Mouse (Mus musculus) frontal cortex, postnatal 25 days (tissue): Measurements from ENCODE around the gene Hsd3b1.
"Not testable (repeated sequence)": the region's sequence is repeated elsewhere in the genome, so short reads cannot be mapped to it uniquely, and the experiment has no call there.

Source experiments
- DNase-seq, 2 experiments: peaks; one replicate each; pipeline ENCODE4 v3.0.0; 2022; ENCODE audit warnings: low spot score in 2 of 2

Hsd3b1 gene

DNA sequence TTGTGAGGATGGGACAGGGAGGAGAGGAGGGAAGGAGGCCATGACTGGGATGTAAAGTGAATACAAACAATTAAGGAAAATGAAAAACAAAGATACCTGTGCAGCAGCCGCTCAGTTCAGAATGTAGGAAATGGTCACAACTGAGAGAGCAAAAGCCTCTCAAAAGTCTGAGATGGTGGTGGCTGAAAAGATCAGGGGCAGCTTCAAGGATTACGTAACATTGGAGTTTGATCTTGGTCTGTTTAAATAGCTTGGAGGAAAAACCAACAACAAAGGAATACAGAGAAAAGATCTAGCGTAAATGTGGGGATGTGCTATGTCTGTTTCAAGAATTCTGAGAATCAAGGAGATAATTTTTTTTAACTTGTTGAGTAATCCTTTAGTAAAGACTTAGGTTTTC lies at the start of gene Hsd3b1:
TSS of gene Hsd3b1 (minus strand) at position 219 of the 400 bp plus-strand sequence.
- no peak for DNase-seq

DNA sequence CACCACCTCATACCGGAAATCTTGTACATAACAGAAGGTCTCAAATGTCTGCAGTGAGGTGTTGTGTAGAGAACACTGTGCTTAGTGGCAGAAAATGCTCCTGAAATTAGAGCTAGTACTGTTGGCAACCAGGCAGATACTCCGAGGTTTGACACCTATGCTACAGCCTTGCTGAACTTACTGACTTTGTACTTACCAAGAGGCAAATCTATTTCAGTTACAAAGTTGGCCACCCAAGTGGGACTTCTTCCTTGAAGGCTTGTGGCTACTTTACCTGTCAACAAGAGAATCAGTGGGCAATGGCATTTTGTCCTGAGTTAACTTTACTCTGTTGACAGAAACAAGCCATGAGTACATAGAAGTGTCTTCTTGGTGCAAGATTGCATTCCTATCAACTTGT lies 38.0 kb upstream of the Hsd3b1 start:
- DNase-seq = no peak

GRCm38 (mm10) chr3:98895071-98895601 lies 35.5 kb upstream of the Hsd3b1 start:
- DNase-seq = no peak

- DNase-seq = no peak
Observed at GRCm38 (mm10) chr3:98893057-98893772, 33.6 kb upstream of the Hsd3b1 start, which contains the start of gene Hao2. Gene Hao2, minus strand, starts transcription at chr3:98893239.

- no peak for DNase-seq
Observed at GRCm38 (mm10) chr3:98890430-98890829, 30.8 kb upstream of the Hsd3b1 start.

DNA sequence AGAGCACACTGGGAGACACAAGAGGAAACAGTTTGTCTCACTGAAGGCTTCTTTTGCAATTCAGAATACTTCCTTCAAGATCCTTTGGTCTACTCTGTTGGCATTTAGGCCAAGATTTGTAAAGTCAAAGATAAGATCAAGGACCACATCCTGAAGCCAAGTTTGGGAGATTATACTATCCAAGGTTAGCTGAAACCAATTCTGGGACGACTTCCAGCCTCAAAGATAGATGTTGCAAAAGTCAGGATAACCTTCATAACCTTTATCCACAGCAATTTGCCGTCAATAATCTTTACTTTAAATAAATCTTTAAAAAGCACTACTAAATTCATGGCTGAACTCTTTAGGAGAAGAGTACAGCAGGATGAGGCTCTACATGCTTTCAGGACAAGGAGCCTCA lies 28.6 kb upstream of the Hsd3b1 start:
- DNase-seq = no peak

DNA sequence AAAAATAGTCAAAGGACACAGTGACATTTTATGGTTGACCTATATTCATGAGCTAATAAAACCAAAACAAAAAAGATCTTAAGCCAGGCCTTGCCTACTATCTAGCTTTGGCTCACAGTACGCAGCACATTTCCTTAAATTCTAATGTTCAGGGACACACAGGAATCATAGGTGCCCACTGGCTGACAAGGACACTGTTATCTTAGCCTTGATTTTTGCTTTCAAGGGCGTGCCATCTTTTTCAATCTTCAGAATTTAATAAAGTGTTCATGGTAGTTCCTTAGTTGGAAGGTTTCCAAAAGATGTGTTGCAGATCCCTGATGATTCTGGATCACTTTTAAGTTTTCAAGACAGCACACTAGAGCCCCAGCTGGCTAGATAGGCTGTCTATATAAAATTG lies 21.2 kb upstream of the Hsd3b1 start:
- DNase-seq = no peak

- no peak for DNase-seq
Observed at GRCm38 (mm10) chr3:98880216-98880615, 20.6 kb upstream of the Hsd3b1 start.

DNA sequence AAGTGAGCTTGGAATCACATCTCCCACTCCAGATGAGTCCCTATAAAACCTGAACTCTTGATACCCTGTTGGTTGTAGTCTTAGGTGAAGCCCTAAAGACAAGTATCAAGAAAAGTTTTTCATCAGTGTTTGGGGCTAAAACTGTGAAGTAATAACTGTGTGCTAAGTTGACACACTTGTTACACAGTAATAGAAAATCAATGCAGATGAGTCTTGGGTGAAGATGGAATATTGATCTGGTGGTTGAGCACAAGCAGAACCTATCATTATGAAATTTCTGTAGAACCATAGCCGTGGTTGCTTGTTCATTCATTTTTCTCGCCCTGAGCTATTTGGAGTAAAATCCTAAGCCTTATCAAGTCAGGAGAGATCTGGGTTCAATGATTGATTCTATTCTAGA lies 8.6 kb upstream of the Hsd3b1 start:
- no peak for DNase-seq

GRCm38 (mm10) chr3:98862800-98863199 lies 3.2 kb upstream of the Hsd3b1 start:
- DNase-seq = no peak

GRCm38 (mm10) chr3:98858051-98858450 lies 1.5 kb downstream of the Hsd3b1 start:
- no peak for DNase-seq

DNA sequence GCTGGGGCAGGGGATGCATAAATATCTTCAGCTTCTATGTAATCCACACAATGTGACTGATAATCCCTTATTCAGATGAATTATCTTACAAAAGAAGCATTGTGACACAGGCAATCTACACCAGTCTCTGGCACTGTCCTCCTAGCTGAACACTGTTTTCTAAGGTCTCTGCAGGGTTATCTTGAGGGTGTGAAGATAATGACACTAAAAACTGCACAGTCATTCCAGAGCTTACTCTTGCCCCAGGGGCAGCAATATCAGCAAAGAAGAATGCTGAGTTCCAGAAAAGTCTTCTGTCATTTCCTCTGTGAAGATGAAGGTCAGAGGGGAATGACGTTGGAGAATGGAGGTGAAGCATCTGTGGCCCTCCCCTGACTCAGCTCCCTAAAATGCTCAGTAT lies 2.7 kb downstream of the Hsd3b1 start:
- no peak for DNase-seq

DNA sequence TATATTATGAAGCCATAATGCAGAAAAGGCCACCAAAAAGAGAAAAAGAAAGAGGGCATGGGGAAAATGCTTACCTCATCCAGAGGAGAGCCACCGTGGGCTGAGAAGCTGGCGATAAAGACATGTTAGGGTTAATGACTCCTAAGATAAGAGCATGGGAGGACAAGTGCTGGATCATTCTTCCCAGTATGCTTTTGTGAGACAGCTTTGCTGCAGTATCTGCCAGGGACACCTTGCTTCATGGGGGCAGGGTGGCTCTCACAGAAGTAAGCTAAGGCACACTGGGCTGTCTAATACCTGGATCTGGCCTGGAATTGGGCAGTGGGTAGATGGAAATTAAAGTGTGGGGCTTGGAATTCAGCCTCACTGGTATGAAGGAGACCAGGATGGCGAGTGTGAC lies 4.4 kb downstream of the Hsd3b1 start:
- no peak for DNase-seq

DNA sequence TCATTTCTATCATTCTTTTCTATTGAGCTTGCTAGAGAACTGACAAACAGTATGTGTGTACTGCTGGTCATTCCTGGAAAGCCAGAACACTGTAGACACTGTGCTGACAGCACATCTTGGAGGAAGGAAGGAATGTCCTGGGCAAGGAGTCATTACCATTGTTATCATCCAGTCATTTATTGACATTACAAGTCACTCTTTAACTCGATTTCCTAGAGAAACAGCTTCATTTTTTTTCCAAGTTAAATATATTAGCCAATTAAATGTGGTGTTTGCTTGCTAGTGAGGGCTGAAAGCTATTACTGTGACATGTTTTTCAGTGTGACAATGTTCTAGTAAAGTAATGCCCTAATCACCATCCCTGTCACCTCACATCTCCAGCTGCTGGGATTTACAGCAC lies 5.9 kb downstream of the Hsd3b1 start:
- no peak for DNase-seq

GRCm38 (mm10) chr3:98853051-98853450 lies 6.5 kb downstream of the Hsd3b1 start:
- DNase-seq = no peak

- DNase-seq = no peak
Observed at GRCm38 (mm10) chr3:98852631-98853030, 7.0 kb downstream of the Hsd3b1 start.

DNA sequence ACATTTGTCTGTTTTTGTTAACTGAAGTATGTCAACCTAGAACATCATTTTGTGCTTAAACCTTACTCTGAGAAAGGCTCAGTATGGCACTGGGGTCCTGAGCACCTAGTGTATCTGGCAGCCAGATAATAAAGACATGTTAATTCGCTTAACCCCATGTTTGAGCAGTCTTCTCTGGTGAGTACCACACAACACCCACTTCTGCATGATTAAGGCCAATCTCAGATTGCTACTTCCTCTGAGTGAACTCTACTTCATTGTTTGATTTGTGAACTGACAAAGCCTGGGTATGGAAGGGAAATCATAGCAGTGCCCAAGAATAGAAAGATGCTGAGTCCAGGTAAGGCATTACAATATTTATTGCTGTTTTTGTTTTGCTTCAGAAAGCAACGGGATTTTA lies 7.7 kb downstream of the Hsd3b1 start:
- no peak for DNase-seq

GRCm38 (mm10) chr3:98850262-98850661 lies 9.3 kb downstream of the Hsd3b1 start:
- no peak for DNase-seq

DNA sequence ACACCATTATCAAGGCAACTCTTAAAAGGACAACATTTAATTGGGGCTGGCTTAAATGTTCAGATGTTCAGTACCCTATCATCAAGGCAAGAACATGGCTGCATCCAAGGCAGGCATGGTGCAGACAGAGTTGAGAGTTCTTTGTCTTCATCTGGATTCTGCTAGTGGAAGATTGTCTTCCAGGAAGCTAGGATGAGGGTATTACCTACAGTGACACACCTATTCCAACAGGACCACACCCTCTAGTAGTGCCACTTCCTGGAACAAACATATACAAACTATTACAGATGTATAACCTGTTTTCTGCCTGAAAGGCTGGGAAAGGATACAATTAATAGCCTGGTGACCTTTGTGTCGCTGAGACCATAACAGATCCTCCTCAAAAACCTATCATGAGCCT lies 10.7 kb downstream of the Hsd3b1 start:
- DNase-seq = no peak

DNA sequence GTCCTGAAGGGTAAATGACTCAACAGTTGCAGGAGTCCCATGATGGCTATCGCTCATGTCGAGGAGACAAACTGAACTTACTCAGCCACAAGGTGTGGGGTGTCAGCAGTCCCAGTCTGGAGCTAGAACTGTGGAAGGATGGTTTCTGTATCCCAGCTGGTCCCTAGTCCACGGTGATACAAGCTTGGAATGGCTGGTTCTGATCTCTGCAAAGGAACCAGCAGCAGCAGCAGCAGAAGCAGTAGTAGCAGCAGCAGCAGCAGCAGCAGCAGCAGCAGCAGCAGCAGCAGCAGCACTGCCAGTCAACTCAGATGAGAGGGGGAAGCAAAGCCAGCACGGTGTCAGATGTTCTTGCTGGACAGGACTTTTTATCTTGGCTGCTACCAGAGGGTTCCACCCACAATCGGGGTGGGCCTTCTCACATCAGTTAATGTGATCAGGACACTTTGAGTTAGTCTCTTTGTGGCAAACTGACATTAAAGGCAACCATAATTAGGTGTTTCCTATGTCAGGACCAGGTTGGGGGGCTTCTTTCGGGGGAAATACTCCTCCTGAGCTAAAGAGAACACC lies 45.4 kb downstream of the Hsd3b1 start, which contains the start of gene Hsd3b6:
TSS of gene Hsd3b6 (minus strand) at position 343 of the 570 bp plus-strand sequence.
- no peak for DNase-seq

- not testable (repeated sequence) for DNase-seq
Observed at GRCm38 (mm10) chr3:98812653-98813052, 46.9 kb downstream of the Hsd3b1 start.

DNA sequence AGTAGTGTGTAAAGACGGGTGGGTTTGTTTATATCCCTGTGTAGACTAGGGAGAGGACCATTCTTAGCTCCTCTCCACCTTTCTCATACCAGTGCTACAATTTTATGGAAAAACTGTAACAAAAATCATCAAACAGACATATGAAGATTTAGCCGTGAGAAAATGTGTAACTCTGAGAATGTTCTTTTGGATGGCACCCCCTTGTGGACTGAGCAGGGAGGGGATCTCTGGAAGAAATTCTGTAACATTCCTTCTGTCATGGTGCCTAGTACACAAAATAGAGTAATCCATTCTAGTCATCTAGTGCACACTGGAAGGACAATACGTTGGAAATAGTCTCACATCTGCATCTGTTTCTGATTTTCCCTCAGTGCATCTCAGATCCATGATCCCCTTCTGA lies 54.6 kb downstream of the Hsd3b1 start:
- DNase-seq = not testable (repeated sequence)
